Mouse (Mus musculus): ENCODE data around the gene Ropn1l.

Gene Ropn1l

DNA sequence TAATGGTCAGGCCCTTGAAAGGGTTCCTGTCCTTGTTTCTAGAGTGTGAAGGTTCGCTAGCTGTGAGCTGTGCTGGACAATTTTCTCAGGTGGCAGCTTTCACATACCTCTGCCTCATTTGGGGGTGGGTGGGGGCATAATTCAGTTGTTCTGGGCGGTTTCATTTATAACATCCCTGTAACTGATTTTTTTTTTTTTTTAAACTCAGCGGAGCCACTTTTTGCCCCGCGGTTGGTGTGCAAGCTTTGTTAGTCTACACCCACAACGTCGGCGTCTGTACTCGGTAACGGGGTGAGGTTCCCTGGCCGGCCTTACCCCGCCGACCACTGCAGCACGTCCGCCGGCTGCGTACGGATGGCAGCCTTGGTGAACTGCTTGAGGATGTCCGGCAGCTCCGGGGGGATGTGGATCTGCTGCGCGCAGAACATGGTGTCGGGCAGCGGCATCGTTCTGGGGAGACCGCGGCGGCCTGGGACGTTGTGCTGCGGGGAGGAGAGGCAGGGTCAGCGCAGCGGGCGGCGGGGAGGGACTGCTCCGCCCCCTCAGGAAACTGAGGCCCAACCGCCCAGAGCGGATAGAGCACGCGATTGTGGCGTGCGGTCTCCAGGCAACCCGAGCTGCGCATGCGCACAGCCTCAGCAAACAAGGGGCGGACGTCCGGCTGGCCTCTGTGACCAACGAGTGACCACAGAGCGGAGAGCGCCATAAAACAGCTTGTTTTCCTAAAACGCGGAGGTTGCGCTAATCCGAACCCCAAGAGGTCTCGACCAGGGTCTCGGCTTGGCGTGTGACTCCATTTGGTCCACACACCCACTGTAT is at the start of gene Ropn1l:
TSS of gene Ropn1l (minus strand) at position 640 of the 819 bp plus-strand sequence.
- peak; percentile 95 to 97 for DNase-seq

DNA sequence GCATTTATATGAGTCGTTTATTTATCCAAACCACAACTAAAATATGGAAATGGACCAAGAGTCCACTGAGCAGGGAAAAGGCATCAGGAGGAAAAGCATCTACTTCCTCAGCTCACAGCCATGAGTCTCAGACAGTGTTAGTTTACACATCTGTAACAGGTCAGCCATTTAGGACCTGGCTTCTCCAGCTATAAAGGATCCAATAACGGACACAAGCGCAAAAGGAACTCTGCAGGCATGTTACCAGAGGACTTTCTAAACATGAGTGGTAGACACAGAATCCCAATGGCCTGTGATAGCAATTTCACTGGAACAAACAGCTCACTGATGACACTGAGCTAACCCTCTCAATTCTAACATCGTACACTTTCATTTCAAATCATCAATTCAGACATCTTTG is 49.5 kb upstream of the Ropn1l start:
- no peak for DNase-seq

DNA sequence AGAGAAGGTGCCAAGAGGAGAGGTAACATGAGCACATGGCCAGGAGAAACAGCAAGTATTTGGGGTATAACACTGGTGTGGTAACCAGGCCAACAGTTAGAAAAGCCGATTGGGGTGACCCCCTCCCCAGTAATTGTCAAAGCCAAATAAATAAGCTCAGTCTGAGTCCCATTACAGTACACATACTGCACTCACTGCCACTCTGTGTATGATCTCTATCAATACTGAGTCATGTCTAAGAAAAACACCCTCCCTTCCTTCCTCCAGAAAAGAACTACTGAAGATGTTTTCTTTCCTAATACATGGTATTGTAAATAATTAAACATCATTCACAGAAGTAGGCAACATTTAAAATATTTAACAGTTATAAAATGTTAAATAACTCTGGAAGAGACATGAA is 48.8 kb upstream of the Ropn1l start:
- no peak for DNase-seq

DNA sequence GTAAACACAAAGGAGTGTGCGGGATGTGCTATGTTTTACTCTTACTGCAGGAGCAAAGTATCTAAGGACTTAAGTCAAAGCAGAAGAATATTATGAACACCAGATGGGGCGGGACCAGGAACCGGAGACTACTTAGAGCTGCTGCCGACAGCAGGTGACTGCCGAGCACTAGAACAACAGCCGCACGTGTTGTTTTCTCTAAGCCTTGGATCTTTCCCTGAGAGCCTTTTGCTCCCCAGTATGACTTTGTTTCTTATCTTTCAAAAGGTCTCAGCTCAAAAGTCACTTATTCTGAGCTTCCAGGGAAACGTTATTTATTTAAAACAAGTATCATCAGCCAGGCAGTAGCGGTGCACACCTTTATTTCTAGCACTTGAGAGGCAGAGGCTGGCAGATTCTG is 41.3 kb upstream of the Ropn1l start:
- DNase-seq = no peak

DNA sequence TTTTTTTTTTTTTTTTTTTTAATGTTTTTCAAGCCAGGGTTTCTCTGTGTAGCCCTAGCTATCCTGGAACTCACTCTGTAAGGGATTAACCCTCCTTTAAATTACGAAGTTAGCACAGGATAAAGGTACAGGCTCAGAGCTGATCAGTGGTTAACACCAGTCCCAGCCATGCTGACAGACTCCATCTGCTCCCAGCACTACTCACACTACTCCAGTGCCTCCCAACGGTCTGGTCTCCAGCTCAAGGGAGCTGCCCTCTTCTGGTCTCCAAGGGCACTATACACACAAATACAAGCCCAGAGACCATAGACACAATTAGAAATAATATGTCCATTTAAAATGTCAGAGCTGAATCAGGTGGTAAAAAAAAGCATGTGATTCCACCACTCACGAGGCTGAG is 40.8 kb upstream of the Ropn1l start:
- no peak for DNase-seq

DNA sequence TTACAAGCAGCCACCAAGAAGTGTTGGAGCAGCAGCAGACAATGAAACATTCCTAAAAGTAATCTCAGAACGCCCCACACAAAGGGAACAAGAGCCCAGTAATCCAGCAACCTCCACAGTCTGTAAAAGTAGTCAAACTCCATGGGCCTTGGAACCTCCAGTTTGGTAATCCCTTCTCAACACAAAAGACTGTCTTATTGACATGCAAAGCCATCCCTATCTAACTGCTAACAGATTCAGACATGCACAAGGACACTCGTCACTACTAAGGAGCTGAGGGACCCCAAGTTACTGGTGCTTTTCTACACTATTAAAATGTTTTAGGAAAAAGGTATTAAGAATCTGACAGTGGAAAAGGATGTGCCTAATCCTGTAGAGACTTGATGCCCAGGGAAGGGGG is 33.9 kb upstream of the Ropn1l start:
- no peak for DNase-seq

DNA sequence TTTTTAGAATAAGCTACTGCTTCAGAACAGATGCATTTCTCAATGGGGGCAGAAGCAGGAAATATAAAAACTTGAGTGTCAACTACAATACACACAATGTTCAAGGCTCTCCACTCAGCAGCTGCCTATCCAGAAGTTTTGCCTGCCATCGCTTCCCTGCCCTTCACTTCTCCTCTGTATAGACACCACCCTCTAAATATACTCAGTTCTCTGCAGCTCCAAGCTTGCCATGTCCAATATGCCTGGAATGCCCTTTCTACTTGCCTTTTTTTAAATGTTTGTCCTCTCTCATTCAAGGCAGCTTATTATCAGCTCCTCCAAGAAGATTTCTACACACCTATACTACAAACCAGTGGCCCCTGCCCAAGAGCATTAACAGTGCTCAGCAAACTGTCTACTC is 23.1 kb upstream of the Ropn1l start:
- DNase-seq = no peak

DNA sequence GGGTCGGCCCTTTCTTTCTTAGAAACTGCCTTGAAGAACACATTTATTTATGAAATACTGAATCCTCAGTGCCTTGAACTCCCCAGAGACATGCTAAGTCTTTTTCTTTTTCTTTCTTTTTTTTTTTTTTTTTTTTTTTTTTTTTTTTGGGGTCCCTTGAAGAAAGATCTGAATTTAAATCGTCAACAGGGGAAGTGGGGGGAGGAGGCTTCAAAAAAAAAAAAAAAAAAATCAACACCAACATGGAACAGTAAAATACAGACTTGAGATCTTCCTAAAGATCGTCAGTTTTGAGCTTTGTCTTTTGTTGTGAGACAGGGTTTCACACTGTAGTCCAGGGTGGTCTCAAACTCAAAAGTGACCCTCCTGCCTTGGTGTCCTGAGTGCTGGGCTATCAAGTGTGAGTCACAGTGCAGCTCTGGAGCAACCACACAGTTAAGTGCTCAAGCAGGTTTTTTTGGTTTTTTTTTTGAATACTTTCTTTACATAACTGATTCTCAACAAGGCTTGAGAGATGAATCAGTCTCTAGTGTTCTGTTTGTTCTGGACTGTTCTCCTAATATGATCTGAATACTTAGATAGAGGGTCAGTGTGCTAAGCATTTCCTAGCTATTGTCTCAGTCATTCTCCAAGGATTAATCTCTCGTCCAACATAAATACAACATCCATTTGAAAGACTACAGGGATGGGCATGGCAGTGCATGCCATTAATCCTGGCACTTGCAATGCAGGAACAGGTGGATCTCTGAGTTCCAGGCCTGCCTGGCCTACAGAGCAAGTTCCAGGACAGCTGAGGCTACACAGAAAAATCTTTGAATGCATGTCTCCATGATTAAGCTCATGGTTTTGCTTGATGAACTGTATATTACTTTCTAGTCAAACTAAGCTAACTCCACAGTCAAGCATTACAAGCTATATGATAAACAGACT is 19.4 kb upstream of the Ropn1l start:
- DNase-seq = no peak

DNA sequence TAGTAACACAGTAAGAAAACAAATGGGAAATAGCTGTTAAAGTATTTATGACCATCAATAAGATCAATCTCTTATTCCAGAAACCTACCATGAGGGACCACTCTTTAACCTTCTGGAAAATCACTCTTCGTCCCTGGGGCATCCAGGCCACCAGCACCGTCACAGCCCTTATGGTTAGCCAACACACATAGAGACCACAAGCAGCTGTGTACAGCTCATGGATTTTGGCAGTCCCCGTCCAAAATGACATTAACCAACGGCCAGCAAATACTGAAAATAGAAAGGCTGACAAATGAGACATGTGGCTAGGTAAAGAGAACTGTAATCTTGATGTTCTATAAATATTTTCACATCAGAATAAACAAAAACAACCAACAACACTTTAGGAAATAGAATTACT is 18.0 kb upstream of the Ropn1l start:
- DNase-seq = no peak

DNA sequence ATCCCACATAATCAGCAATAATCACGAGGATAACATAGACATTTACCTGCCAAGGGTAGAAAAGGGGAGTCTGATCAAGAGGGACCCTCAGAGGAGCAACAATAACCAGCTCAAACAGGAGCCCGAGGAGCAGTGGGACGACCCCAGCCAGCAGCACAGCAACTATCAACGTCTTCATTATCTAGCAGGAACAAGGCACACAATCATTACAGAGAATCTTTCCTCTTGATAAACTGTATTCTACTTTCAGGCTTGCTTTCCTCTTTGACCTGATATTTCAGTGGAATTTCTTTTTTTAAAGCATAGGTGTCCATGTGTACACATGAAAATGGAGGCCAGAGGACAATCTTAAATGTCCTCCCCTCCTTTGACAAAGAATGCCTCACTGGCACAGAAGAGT is 16.0 kb upstream of the Ropn1l start:
- DNase-seq = no peak

DNA sequence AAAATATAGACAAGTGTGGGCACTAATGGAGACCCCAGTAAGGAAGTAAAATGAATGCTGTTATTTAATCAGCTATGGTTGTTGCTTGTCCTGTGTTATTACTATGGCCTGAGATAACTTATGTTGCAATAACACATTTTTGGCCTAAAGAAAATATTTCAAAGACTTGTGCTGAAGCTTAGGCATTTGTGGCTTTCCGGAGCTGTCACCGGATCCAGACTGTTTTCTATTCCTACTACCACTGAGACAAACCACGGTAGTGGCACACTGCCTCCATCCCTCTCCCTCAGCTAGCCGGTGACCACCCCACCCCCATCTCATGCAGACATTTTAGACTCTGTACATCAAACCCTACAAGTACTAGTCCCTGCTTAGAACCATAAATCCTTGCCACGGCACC is 15.3 kb upstream of the Ropn1l start:
- no peak for DNase-seq

DNA sequence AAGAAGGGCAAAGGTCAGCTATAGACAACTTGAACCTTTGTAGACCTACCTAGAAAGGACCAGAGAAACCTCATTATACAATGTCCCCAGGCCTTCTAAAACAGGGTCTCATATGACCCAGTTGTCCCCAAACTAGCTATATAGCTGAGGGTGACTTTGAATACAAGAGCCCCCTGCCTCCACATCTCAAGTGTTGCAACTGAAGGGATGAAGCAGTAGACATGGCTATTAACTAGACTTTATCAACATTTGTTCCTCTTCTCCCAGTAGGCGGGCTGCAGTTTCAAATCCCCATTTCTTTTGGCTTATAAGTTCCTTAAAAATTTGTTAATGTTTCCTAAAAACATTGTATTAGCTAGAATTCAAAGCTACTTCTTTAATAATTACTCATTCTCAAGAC is 13.2 kb upstream of the Ropn1l start:
- DNase-seq = no peak

DNA sequence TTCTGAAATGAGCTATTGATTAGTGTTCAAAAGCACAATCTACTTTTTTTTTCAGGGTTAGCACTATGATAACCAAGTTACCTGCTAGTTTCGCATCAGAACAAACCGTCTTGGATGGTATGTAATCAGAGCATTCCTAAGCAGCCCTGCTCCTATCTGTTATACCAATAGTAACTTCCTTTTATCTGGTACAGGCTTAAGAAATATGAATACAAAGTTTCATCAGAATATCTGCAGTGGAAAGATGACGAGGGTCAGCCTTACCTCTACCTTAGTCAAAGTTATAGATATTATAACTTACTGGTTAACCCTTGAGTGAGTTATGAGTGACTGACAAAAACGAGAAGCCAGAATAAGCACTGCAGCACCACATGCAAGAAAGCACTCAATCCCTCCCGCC is 12.8 kb upstream of the Ropn1l start:
- DNase-seq = no peak

DNA sequence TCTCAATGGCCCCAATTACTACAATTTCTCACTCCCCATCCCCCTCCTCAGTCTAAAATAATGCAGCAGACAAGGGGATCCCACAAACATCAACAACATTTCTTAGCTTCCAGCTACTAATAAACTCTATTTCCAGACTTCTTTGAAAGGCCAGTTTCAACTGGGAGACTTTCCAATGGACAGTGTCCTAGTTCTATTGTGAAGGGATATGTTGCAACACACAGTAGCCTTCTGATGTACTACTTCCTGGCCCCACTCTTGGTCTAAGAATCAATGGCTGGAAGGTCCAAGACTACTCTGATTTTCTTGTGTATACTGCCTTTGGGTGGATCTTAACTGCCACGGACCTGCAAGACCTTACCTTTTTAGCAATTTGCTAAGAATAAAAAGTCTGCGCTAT is 12.3 kb upstream of the Ropn1l start:
- DNase-seq = no peak

DNA sequence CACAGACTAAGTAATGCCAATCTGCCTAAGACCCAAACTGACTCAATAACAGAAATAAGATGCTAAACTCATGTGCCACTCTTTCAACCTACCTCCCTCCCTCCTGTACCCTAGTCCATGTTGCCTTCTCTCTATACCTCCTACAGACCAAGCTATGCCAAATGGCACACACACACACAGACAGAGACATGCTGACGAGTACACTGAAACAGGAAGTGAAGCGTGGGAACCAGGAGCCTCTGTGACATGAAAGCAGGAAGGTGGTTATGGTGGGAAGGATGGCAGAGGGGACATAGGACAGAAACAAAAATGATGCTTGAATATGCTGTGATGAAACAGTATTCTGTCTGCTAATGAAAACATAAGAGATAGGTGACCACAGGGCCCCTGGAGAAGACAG is 7.0 kb upstream of the Ropn1l start:
- no peak for DNase-seq

DNA sequence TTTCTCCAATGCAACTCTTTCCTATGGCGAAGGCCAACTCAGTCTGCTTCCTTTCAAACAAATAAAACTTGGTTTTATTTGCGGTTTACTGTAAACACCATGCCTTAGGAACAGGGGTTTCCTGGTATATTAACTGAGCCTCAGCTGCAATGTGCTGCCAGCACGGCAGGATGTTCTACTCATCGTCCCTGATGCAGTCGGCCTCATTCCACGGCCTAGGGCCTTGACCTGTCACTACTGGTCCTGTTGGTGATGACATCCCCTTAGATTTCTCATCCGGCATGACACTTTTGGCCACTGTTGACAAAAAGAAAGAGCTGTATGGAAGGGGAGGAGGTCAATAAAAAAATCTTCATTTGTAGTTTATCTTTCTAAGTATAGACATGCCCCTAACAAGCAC is 4.5 kb upstream of the Ropn1l start:
- peak in 1 of 2 experiments; percentile 33 for DNase-seq

DNA sequence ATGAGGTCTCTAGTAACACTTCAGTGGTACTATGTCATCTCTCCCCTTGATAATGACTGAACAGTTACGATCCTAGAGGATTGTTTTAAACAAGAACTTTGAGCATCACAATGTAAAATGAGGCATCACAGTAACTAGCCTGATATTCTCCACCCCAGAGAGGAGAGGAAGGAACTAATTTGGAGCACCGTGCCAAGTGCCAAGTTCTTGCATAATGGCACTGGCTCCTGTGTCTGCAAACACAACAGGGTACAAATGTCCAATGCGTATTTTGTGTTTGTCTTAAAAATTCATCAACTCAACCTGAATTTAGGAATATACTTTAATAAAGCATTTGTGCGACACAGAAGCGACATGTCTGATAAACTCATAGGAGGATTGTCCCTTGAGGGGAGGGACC is 2.8 kb upstream of the Ropn1l start:
- DNase-seq = peak in 1 of 2 experiments; percentile 29

DNA sequence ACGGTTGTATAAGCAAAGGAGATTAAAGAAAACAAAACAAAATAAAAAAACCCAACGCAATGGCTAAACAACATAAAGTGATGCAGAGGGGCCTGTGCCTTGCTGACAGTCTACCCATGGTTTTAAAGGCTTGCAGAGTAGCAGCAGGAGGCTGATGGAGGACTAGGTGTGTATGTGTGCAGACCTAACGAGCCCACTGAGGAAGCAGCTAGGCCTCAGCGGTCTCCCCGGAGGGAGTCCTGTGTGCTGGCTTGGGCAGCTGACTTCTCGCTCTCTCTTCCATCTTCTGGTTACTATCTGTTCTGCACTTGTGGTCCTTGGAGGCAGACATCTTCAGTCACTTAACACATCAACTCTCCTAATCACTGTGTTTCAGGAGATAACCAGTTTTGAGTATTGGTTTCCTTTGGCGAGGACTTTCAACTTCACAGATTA is 1.3 kb upstream of the Ropn1l start:
- DNase-seq = peak in 1 of 2 experiments; percentile 27

DNA sequence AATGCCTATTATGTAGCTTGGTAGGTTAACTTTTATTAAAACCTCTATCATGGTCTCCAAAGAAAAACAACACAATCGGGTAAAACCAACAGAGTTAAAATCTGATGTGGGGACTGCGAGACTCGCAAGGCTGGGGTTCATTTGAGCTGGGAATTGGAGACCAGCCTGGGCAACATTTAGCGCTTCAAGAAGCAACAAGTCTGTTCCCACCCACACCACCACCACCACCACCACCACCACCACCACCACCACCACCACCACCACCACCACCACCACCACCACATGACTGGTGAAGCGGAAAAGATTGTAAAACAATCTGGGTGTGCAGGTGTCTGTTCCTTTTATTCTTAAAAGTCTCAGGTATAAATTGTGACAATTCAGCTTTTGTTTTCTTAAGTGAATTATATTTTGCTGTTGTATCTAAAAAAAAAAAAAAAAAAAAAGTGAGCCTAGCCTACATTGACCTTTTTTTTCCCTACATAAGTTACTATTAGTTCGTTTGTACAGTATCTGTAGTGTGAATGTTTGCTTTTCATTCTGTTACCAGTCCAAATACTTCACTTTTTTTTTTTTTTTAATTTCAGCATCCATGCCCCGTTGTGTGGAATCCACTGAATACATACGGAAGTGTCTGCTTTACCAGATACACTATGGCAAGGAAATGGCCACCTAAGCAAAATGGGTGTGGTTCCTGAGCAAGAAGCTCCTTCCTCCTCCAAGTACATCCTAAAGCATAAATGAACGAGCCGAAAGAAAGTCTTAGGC is 741 bp upstream of the Ropn1l start:
- peak in 1 of 2 experiments; percentile 34 for DNase-seq

DNA sequence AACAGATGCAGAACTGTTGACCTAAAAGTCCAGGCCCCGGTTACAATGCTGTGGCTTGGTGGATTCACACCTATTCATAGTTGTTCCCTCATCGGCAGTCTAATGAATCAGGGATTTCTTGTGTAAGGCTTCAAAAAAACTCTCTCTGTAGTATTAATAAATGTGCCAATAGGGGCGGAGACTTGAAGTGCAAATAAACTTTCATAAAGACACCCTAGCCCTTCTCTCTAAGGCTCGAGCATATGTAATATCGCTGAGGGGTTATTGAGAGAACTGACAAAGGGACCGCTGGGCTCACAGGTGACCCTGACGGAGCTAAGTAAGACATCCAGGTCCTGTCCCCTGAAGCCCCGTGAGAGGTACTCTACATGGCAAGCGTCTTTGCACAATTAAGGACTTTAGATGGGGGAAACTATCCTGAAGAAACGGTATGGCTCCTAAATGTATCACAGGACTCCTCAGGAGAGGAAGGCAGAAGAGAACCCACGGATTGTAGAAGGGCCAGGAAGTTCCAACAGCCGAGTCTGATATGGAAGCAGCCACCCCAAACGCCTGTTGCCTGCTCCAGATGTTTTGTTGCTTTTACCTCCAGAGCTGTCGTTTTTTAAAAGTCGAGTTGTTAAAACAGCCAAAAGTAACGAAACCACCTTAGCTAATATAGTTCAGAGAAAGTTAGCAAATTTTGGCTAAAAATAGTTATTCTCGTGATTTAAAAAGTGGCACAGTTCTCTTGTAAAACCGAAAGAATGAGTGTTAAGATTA is 1.0 kb downstream of the Ropn1l start:
- peak in 1 of 2 experiments; percentile 21 for DNase-seq

DNA sequence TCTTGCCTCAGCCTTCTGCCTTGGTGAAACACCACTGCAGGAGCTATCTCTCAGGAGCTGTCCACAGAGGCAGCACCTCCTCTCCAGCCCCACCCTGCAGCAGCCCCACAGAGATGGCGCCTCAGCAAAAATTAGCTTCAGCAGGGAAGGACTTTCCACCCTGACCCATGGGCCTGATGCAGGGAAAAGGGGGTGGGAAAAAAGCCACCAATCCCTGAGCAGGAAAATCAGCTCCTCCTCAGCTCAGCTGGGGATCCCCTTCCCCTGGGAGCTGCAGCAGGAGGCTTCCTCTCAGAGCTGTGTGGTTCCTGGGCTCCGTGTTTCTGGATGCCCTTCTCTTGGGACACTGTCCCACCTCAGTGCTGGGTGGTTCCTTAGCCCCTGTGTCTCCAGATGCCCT is 3.8 kb downstream of the Ropn1l start:
- DNase-seq = peak; percentile 77 to 92

DNA sequence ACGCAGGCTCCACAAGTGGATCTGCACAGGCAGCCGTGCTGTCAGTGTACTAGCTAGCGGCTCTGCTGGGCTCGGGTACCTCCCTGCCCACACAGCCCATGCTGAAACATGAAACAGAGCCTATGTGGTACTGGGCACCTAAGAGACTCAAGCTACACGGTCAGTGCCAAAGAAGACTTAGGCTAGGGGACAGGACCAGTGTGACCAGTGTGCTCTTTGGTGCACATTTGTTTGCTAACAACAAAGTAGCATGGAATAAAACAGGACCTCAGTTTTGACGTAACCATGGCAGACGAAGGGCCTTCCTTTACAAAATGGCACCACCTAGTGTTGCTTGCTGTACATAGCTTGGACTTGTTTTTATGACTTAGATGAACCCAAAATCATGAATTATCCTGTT is 6.4 kb downstream of the Ropn1l start:
- DNase-seq = peak; percentile 52 to 72

Measured in kidney, postnatal 25 days (tissue).